Mouse (Mus musculus) adipocyte (in vitro differentiated cells): ENCODE data around the gene Pym1.
A peak's percentile ranks its signal among the peaks of the same experiment; 100 is the strongest.

Experiments used
- DNase-seq: peaks from one replicate; pipeline ENCODE4 v3.0.0-alpha.2; 2016; ENCODE audit warnings: low spot score

Pym1 gene

DNA sequence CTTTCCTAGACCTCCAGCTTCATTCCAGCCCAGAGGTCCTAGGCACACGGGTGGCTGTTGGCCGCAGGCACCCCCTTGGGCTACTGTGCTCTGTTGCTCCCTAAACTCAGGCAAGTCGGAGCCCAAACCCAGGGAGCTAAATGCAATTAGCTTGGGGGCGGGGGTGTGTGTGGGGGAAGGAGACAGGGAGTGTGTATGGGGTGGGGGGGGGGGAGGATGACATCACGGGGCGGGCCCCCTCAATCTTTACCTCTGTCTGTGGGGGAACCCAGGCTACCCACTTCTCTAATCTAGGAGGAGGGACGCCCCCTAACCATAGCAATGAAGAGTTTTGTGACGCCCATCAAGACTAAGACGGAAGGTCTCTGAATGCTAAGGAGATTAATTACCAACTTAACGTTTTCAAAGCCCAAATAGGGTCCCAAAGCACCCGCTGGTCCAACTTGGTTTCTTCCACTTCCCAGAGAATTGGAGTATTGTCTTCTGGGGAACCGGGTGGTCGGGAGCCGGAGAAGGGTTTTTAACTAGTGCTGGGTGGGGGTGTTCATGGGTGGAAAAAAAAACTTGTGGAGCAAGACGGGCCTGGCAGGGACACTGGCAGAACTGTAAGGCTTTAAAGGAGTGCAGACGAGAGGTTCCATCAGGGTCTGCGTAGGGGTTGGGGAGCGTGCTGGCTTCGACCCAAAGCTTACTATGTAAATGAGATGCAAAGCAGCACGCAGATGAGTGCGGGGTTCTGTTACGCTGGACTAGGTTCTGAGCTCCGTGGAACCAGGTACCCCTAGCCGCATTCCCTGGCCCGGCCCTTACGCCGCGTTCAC is 56.8 kb downstream of the Pym1 start, which contains the start of gene Tmem198b:
TSS of gene Tmem198b (minus strand) at position 100 of the 821 bp plus-strand sequence.
- peak; percentile 68 for DNase-seq

DNA sequence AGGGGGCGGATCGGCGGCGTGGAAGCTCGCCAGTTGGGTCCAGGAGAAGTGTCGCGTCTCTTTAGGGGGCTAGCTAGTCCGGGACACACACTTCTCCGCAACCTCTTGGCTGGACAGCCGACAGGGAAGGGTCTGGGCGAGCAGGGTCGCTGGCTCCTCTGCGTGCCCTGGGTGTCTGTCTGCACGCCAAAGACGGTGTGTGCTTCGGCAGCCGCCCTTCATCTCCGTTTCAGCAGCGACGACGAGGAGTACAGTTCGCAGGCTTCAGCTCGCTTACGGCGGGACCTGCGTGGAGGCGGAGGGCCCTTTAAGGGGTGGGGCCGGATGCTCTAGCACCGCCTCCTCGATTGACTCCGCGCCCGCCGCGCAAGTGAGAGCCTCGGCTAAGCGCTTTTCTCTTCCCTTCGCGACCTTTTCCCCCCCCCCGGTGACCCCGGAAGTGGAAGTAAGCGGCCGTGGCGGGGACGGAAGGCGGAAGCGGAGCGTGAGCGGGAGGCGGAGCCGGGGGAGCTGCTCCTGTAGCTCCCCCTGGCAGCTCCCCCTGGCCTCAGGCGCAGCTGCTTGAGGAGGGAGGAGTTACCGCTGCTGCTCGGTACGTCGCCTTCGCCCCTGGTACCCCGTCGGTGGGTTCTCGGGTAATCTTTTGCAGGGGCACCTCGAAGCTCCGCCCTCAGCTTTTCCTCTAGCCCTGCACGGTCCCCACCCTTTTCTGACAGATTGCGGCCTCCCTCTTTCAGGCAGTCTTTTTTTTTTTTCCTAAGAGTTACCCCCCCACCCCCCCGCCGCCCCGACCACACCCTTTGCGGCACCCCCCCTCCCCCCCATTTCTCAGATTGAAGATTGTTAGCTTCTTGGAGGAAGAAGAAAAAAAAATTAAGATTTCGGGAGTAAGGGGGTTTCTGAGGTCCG is 57.7 kb downstream of the Pym1 start:
- DNase-seq, result peak; percentile 98

DNA sequence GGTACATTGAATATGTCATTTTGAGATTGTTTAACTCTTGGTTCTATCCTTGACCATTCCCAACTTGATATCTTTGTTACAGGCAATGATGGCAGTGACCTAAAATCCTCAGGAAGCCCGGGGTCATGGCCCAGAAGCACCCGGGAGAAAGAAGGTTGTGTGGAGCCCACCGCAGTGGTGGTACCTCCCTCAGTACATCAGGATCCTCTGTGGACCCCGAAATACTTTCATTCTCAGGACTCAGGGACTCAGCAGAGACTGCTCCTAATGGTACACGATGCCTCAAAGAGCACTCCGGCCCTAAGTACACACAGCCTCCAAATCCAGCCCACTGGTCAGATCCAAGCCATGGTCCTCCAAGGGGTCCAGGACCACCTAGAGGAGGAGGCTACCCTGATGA is 58.4 kb downstream of the Pym1 start:
- DNase-seq, result no peak

DNA sequence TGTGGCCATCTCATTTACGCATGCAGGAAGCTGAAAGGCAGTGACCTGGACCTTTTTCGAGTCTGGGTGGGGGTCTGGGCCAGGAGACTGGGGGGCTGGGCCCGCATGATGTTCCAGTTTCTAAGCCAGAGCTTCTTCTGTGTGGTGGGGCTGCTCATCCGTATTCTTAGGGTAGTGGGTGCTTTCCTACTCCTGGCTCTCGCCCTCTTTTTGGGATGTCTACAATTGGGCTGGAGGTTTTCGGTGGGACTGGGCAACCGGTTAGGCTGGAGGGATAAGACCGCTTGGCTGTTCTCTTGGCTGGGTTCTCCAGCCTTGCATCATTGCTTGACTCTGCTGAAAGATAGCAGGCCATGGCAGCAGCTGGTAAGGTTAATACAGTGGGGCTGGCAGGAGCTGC is 59.3 kb downstream of the Pym1 start:
- DNase-seq, result no peak
